Mouse (Mus musculus): ENCODE results near the gene Dynlrb1. TPM values are rescaled to one million over a fixed set of nuclear protein-coding genes. Genes with fewer than 3 reads are reported as not detected.

The Dynlrb1 gene
- total RNA-seq (2022) = 100 to 1,000 TPM in 2 of 4 experiments, 10 to 100 TPM in 2; 67.9 to 107 (median 89.1) TPM

DNA sequence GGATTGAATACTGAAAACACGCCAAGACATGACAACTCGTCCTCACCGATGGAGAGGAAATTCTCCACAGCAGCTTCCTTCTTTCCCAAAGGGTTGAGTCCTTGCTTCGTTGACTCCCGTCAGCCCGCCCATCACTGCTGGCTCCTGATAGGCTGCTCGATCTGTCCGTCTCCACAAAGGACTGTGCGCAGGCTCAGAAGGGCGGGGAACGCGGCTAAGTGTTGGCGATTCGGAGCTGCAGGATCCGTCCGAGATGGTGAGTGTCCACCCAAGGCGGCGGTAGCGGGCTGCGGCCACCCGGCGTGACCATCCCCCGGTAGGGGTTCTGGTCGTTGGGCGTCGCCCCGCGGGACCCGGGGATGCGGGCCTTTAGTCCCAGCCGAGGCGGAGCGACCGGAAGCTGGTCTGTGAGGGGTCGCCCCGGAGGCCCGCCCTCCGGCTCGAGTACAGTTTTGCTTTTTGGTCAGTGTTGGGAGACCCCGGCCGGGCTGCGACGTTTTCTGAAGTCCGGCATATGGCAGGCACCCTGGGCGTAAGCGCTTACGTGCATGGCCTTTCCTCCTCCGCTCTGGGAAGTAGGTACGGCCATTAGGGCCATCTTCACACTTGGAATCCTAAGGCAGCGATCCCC lies at the start of gene Dynlrb1:
Gene Dynlrb1 (plus strand): TSS at position 172 of the 631 bp plus-strand sequence.
- DNase-seq (ENCODE audit: low spot score in 2 of 2) = peak; percentile 97 to 98

- DNase-seq (ENCODE audit: low spot score in 2 of 2) = peak in 1 of 2 experiments; percentile 10
Measured at GRCm38 (mm10) chr2:155207419-155207818, 28.9 kb upstream of the Dynlrb1 start.

DNA sequence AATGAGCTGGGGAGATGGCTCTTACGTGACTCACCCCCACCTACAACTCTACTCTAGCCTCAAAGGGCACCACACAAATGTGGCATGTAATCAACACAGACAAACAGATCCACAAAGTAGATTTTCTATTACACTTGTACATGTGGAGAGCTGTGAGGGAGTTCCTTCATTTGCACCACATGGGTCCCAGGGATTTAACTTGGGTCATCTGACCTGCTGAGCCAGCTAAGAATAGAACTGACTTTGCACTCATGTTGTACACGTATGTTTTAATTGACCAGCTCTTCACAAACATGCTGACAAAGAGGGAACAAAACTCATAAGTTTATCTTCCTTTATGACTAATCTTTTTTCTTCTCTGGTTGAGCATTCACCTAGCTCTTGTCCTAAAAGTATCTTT lies 13.2 kb upstream of the Dynlrb1 start:
- no peak for DNase-seq (ENCODE audit: low spot score in 2 of 2)

GRCm38 (mm10) chr2:155224721-155225120 lies 11.6 kb upstream of the Dynlrb1 start:
- no peak for DNase-seq (ENCODE audit: low spot score in 2 of 2)

GRCm38 (mm10) chr2:155235746-155236361 lies 479 bp upstream of the Dynlrb1 start:
- no peak for DNase-seq (ENCODE audit: low spot score in 2 of 2)

DNA sequence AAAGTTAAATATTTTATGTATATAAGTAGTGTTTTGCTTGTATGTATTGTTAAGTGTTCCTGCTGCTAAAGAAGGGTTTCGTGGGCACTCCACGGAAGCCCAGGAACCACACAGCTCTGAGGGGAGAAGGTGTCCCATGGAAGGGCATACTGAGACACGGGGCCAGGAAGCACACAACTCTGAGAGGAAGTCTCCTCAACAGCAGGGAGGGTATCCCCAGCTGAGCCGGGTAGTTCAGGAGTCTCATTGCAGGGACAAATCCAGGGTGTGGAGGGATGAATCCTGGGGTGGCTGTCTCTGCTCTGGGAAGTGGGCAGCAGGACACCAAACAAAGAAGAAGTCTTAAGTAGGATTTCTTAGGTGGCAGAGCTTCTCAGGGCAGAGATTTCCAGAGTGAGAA lies 943 bp downstream of the Dynlrb1 start:
- DNase-seq (ENCODE audit: low spot score in 2 of 2) = no peak

DNA sequence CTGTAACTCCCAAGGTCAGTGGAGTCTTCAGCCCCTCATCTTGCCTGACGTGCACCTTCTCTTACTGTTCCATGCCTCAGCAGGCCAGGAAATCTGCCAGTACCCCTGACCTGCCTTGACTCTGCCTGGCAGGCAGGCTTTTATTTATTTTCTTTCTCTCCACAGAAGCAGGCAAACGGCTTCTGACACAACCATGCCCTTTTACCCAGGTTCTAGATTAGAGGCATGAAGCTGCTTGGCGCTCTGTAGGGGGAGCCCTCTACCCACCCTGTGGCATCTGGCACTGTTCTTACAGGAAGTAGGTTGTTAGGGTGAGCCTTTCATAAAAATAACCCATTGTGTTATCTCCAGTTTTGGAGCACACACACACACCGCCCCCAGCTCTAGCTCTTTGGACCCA lies 4.6 kb downstream of the Dynlrb1 start:
- DNase-seq (ENCODE audit: low spot score in 2 of 2) = peak in 1 of 2 experiments; percentile 8

GRCm38 (mm10) chr2:155242296-155242855 lies 6.0 kb downstream of the Dynlrb1 start:
- peak; percentile 29 to 37 for DNase-seq (ENCODE audit: low spot score in 2 of 2)

DNA sequence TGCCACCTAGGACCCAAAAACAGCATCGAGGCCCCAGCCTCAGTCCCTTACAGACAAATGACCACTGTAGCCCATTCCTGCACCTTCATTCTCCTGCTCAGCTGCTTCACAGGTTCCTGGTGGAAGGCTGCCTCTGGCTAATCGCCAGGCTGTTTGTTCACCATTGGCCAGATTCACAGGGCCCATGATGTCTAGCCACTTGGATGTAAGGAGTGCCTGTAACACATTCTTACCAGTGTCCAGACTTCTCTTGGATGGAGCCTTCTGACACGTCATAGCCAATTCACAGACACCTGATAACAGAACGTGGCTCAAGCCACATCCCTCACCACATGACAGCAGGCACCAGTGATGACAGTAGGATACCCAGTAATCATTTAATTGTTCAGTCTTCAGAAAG lies 9.9 kb downstream of the Dynlrb1 start:
- no peak for DNase-seq (ENCODE audit: low spot score in 2 of 2)

DNA sequence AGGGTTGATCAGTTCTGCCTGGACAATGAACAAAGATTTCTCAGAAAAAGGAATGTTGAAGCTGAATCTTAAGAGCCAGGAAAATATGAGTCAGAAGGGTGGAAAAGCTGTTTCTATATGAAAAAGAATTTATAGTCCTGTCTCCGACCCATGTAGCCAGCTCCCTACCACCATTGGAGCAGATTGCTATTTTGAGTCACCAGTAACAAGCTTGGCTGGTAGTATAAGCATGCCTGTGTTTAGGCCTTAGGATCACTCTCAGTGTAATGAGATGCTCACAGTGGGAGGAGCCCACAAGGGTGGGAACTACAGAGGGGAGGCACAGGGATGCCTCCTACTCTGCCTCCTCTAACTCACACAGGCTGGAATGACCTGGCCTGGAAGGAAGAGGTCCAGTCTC lies 11.9 kb downstream of the Dynlrb1 start:
- no peak for DNase-seq (ENCODE audit: low spot score in 2 of 2)

GRCm38 (mm10) chr2:155248718-155249117 lies 12.4 kb downstream of the Dynlrb1 start:
- no peak for DNase-seq (ENCODE audit: low spot score in 2 of 2)

GRCm38 (mm10) chr2:155249588-155249987 lies 13.3 kb downstream of the Dynlrb1 start:
- no peak for DNase-seq (ENCODE audit: low spot score in 2 of 2)

- no peak for DNase-seq (ENCODE audit: low spot score in 2 of 2)
Measured at GRCm38 (mm10) chr2:155265526-155265925, 29.2 kb downstream of the Dynlrb1 start.

DNA sequence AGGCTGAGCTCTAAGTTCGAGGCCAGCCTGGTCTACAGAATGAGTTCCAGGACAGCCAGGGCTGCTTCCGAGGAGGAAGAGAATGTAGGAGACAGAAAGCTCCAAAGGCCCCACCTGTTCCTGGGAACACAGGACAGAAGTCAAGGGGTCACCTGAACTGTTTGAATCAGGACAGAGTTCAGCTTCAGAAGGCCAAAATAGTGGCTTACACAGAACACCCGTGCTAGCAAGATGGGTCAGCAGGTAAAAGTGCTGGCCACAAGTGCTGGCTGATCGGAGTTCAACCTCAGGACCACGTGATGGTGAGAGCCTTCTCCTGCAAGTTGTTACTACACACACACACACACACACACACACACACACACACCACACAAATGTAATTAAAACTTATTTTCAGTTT lies 30.6 kb downstream of the Dynlrb1 start:
- no peak for DNase-seq (ENCODE audit: low spot score in 2 of 2)

DNA sequence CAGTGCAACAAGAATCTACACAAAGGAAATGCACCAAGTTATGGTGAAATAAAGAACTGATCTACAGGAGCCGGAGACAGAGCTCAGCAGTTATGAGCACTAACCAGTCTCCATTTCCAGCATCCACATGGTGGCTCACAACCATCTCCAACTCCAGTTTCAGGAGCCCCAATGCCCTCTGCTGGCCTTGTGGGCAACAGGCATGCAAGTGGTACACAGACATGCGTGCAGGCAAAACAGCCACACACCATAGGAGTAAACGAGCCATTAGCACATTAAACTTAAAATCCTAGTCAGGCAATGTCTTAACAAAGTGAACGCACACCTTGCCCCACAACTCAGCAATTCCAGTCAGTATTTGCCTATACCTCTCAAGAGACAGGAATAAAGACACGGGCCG lies 35.6 kb downstream of the Dynlrb1 start:
- DNase-seq (ENCODE audit: low spot score in 2 of 2) = no peak

DNA sequence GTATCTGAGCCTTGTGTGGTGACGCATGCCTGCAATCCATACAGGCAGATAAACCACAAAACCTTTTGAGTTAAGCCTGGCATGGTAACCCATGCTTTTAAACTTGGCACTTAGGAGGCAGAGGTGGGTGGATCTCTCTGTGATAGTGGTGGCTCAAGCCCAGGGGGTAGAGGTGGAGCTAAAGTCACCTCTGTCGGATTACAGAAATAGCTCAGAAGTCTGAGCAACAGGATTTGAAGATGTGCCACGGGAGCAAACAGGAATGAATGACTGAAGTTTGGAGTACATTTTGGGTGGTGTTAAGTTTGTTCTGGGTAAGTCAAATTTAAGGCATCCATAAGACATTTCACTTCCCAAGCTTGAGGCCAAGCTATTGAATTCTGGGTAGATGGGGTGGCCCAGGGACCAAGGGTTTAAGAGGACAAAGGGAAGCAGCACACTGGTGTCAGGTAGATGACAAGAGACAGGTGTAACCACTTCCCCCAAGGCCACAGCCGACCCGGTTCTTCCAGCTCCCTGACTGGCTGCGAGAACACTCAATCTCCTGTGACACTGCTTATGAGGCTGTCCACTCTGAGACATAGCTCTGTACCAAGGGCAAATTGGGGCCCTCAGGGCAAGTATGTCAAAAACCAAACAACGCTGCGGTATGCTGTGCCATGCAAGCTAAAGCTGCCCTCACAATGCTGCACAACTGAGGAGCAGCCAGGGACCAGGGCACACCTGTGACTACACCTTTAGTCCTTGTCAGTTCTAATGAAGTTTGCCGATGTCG lies 36.2 kb downstream of the Dynlrb1 start:
- no peak for DNase-seq (ENCODE audit: low spot score in 2 of 2)

GRCm38 (mm10) chr2:155273603-155274002 lies 37.3 kb downstream of the Dynlrb1 start:
- DNase-seq (ENCODE audit: low spot score in 2 of 2) = no peak

GRCm38 (mm10) chr2:155276195-155276594 lies 39.9 kb downstream of the Dynlrb1 start, which contains the start of gene Map1lc3a:
TSS of gene Map1lc3a (plus strand) at chr2:155276297.
- peak; percentile 89 to 91 for DNase-seq (ENCODE audit: low spot score in 2 of 2)

- DNase-seq (ENCODE audit: low spot score in 2 of 2) = peak; percentile 44 to 50
Measured at GRCm38 (mm10) chr2:155276621-155277175, 40.4 kb downstream of the Dynlrb1 start.

- no peak for DNase-seq (ENCODE audit: low spot score in 2 of 2)
Measured at GRCm38 (mm10) chr2:155277721-155278120, 41.4 kb downstream of the Dynlrb1 start.

DNA sequence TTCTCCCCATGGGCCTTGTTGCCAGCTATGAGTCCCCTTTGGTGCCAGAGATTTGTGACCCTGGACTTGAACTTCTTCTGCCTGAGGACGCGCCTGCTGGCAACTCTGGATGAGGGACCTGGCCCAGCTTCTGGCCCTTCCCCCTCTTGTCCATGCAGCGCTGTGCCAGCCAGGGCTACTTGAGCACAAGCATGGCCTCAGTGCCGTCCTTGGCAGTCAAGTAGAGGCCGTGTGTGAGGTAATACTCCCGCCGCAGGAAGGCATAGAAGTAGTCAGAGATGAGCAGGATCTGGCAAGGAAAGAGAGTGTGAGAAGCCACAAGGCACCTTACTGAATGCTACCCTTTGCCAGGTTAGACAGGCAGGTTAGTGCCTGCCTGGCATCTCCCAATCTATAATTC lies 42.0 kb downstream of the Dynlrb1 start:
- DNase-seq (ENCODE audit: low spot score in 2 of 2) = peak; percentile 78 to 84

- DNase-seq (ENCODE audit: low spot score in 2 of 2) = no peak
Measured at GRCm38 (mm10) chr2:155279163-155279562, 42.8 kb downstream of the Dynlrb1 start.
